Mouse (Mus musculus) kidney, adult 18-20 months (tissue): ENCODE data around the gene Palm.

ENCODE experiments used
- DNase-seq: peaks from one replicate; pipeline ENCODE4 v3.0.0; 2021

The Palm gene

DNA sequence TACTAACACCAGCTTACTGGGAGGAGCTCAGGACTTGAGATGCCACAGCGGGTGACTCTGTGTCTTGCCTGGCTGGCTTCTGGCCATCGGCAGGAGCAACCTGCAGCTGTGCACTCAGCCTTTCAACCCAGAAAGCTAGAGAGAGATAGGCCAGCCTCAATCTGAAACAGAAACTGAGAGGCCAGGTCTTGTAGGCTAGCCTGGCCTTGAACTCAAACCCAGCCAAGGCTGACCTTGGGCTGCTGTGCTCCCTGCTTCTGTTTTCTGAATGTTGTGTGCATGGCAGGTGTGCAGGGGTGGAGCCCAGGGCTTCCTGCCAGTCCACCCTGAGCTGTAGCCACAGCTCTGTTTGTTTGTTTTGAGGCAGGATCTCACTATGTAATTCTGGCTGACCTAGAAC, 20.2 kb upstream of the Palm start:
- no peak for DNase-seq

DNA sequence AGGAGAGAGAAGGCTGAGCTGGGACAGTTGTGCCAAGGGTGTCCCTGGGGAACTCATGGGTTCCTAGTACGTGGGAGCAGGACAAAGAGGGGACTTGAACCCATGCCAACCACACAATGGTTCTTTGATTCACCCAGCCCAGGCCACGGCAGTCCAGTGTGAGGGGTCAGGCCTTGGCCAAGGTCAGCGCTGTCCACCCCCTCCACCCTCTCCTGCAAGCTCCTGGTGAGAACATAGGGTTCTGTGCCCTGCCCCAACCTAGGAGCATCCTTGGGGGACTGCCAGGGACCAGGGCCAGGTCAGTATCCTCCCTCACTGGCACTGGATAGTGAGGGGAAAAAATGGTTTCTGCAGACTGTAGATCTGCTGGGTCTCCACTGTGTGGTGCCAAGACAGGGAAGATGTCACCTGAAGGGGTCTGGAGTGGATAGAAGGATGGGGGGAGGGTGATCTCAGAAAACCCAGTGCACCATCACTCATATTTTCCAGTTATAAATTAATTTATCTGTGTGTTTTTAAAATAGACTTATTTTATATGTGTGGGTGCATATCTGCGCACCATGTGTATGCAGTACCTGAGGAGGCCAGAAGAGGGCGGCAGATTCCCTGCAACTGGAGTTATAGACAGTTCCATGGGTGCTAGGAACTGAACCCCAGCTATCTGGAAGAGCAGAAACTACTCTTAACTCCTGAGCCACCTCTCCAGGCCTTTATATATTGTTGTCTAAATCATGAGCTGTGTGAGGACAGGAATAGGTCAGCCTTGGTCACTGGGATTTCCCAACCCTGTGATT, 18.7 kb upstream of the Palm start:
- no peak for DNase-seq

GRCm38 (mm10) chr10:79777103-79777531, 16.3 kb upstream of the Palm start, which contains the start of gene Fstl3:
Gene Fstl3, plus strand, starts transcription at chr10:79777272.
- peak; percentile 46 for DNase-seq

- DNase-seq: peak; percentile 48
Measured at GRCm38 (mm10) chr10:79778006-79778405, 15.4 kb upstream of the Palm start.

- no peak for DNase-seq
Measured at GRCm38 (mm10) chr10:79779193-79779592, 14.2 kb upstream of the Palm start.

DNA sequence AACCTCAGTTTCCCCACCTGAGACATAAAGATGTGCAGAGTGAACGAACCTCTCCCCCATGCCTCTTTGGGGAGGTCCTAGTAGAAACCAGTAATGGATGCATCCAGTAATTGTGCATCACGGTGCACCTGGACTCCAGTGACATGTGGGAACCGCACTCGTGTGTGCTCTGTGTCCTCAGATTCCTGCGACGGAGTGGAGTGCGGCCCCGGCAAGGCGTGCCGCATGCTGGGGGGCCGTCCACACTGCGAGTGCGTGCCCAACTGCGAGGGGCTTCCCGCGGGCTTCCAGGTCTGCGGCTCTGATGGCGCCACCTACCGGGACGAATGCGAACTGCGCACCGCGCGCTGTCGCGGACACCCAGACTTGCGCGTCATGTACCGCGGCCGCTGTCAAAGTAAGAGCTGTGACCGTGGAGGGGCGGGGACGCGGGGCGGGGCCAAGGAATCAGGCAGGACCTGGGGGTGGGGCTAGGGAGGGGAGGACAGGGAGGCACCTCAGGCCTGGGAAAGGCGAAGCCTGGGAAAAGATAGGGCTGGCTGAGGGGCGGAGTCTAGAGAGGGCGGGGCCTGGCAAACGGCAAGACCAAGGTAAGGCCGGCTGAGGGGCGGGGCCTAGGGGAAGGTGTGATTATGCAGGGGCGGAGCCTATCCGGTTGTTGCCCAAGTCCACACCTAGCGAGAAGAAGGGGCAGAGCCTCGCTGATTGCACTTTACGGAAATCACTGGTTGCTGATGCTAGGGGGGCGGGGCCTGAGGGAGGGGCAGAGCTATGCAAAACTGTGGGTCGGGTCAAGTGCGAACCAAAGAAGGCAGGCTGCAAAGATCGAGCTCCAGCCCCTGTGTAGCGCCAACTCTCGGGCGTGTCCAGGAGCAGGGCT, 13.3 kb upstream of the Palm start:
- peak; percentile 99 for DNase-seq

GRCm38 (mm10) chr10:79780664-79781015, 12.7 kb upstream of the Palm start:
- no peak for DNase-seq

GRCm38 (mm10) chr10:79781139-79781538, 12.2 kb upstream of the Palm start:
- DNase-seq: no peak

DNA sequence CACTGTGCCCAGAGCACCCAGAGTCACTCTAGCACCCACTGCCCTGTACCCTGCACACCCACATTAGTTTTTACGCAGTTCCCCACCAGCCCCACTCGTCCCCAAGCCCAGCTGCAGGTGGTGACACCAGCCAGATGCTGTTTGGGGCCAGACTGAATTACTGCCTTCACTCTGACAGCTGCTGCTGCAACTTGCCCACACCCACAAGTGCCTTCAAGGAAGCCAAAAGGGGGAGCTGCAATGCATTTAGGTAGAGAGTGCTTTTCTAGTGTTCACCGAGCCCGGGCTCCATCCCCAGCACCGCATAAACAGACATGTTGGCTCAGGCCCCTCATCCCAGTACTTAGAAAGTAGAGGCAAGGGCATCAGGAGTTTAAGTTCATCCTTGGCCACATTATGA, 11.4 kb upstream of the Palm start:
- no peak for DNase-seq

GRCm38 (mm10) chr10:79783050-79783449, 10.3 kb upstream of the Palm start:
- no peak for DNase-seq

- peak; percentile 47 for DNase-seq
Measured at GRCm38 (mm10) chr10:79783920-79784800, 9.2 kb upstream of the Palm start.

GRCm38 (mm10) chr10:79788386-79789158, 4.8 kb upstream of the Palm start:
- DNase-seq: peak; percentile 91

- no peak for DNase-seq
Measured at GRCm38 (mm10) chr10:79789581-79789980, 3.8 kb upstream of the Palm start.

GRCm38 (mm10) chr10:79790861-79791260, 2.5 kb upstream of the Palm start, which contains the start of gene Prss57:
Gene Prss57, minus strand, starts transcription at chr10:79790961.
- DNase-seq: no peak

- no peak for DNase-seq
Measured at GRCm38 (mm10) chr10:79792339-79793040, 882 bp upstream of the Palm start.

- DNase-seq: peak; percentile 61
Measured at GRCm38 (mm10) chr10:79793738-79794490, 542 bp downstream of the Palm start.

DNA sequence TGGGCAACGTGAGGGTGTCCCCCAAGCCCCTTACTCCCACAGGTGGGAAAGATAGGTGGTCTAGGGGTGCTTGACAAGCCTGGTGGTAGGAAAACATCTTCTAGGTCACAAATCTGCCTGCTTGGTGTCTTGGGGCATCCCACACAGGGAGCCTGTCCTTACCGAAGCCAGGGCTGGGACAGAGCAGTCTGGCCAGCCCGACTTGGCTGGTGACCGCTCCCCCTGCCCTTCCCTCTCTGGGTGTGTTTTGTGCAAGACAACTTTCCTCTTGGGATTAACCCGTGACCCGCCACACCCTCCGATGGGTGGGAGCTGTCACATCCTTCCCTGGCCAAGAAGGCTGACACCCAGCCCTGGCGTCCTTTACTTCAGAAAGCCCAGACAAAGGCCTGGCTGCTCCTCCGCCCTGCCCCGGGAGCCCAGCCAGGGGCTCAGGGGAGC, 1.1 kb downstream of the Palm start:
- peak; percentile 87 for DNase-seq

DNA sequence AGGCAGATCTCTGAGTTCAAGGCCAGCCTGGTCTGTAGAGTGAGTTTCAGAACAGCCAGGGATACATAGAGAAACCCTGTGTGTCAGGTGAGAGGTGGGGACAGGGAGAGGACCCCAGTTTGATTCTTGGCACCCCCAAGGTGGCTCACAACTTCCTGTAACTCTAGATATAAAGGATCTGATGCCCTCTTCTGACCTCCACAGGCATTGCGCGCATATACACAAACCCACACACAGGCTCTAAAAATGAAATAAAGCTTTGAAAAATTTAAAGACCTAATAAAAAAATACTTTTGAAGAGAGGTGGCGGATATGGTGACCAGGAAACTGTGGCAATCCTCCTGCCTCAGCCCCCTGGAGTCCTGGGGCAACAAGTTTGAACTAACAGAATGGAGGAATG, 2.5 kb downstream of the Palm start:
- no peak for DNase-seq

GRCm38 (mm10) chr10:79797326-79797725, 4.0 kb downstream of the Palm start:
- DNase-seq: no peak

DNA sequence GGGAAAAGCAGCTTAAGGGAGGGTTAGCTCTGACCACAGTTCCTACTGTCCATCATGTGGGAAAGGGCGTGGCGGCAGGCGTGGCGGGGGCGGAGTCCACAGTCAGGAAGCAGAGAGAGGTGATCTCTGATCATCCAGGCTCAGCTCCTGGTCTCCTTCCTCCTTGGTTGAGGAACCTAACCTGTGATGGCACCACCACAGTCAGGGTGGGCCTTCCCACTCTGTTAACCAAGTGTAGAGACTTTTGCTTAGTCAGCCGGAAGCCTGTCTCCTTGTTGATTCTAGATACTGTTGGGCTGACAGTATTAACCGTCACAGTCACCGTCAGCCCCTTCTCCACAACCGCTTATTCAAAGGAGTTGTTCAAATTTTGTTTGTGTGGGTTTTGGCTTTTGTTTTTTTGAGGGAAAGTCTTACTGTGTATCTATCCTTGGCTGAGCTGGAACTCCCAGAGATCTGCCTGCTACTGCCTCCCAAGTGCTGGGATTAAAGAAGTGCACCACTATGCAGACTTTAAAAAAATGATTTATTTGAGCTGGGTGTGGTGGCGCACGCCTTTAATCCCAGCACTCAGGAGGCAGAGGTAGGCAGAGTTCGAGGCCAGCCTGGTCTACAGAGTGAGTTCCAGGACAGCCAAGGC, 5.0 kb downstream of the Palm start:
- peak; percentile 74 for DNase-seq
